Mouse (Mus musculus) skeletal muscle tissue, adult 2 months (tissue): ENCODE measurements around the gene Lama1.
"Not testable (repeated sequence)": the region's sequence is repeated elsewhere in the genome, so short reads cannot be mapped to it uniquely, and the experiment has no call there.

Source experiments
- DNase-seq: peaks from one replicate; pipeline ENCODE4 v3.0.0-alpha.2; 2012; ENCODE audit warnings: low read depth, low spot score

Lama1 gene

GRCm38 (mm10) chr17:67837351-67838090 is 140.5 kb downstream of the Lama1 start:
- DNase-seq = peak; percentile 48

- DNase-seq = no peak
These were observed 141.9 kb downstream of the Lama1 start for GRCm38 (mm10) chr17:67838948-67839347.

GRCm38 (mm10) chr17:67841494-67841893 is 144.4 kb downstream of the Lama1 start:
- not testable (repeated sequence) for DNase-seq

GRCm38 (mm10) chr17:67861080-67861630 is 164.1 kb downstream of the Lama1 start:
- no peak for DNase-seq

GRCm38 (mm10) chr17:67861744-67862535 is 164.9 kb downstream of the Lama1 start:
- DNase-seq = peak; percentile 34

- no peak for DNase-seq
These were observed 167.3 kb downstream of the Lama1 start for GRCm38 (mm10) chr17:67864363-67864762.

- DNase-seq = no peak
These were observed 167.9 kb downstream of the Lama1 start for GRCm38 (mm10) chr17:67864912-67865311.

GRCm38 (mm10) chr17:67866026-67866425 is 169.0 kb downstream of the Lama1 start:
- peak; percentile 63 for DNase-seq

- DNase-seq = peak; percentile 77
These were observed 169.6 kb downstream of the Lama1 start for GRCm38 (mm10) chr17:67866541-67867241.

GRCm38 (mm10) chr17:67869731-67870601 is 172.9 kb downstream of the Lama1 start:
- DNase-seq = no peak
